Mouse (Mus musculus): ENCODE measurements around the gene Nap1l2. TPM values are rescaled to one million over a fixed set of nuclear protein-coding genes. Genes with fewer than 3 reads are reported as not detected.
"Not testable (repeated sequence)": the region's sequence is repeated elsewhere in the genome, so short reads cannot be mapped to it uniquely, and the experiment has no call there.

The Nap1l2 gene
- not detected in 2 replicates for polyA plus RNA-seq (2015; fragmentation: Nextera tagmentation; extraction: Ambion mirVana)

- 19% methylated on average over 13 of the region's 13 CpGs for WGBS (ENCODE audit: insufficient replicate concordance)
- no peak for ATAC-seq (ENCODE audit: insufficient read depth)
- no peak within 1 kb of the TSS for H3K27ac ChIP-seq (replicated peaks)
- H3K4me2 ChIP-seq: peak within 1 kb of the TSS; percentile 30
- peaks cover 34% of the 10 kb centered on the region for H3K27me3 ChIP-seq
- no peak within 1 kb of the TSS for H3K9ac ChIP-seq
- H3K4me3 ChIP-seq (replicated peaks): no peak within 1 kb of the TSS
- H3K9me3 ChIP-seq (replicated peaks): no peaks in the 10 kb centered on the region
- no peaks in the 10 kb centered on the region for H3K4me1 ChIP-seq (replicated peaks)
- no peaks in the 10 kb centered on the region for H3K36me3 ChIP-seq (replicated peaks)
Measured at GRCm38 (mm10) chrX:103186431-103186786, at the start of gene Nap1l2. Nap1l2 (minus strand) TSS chrX:103186640.

- 57% methylated on average over 4 of the region's 4 CpGs for WGBS (ENCODE audit: insufficient replicate concordance)
- Histone ChIP-seq H3K27me3 (peaks cover 11% of the 10 kb centered on the region; the same call in 1 of the 2 replicates), H3K9me3 (replicated peaks) (no peaks in the 10 kb centered on the region), H3K4me1 (replicated peaks) (no peaks in the 10 kb centered on the region), H3K36me3 (replicated peaks) (no peaks in the 10 kb centered on the region), H3K27ac (replicated peaks) (no peak overlapping the region), H3K4me2 (no peak overlapping the region), H3K9ac (no peak overlapping the region), H3K4me3 (replicated peaks) (no peak overlapping the region)
- ATAC-seq (ENCODE audit: insufficient read depth): no peak
Measured at GRCm38 (mm10) chrX:103215251-103215650, 28.8 kb upstream of the Nap1l2 start.

GRCm38 (mm10) chrX:103186829-103187228 lies 389 bp upstream of the Nap1l2 start:
- Histone ChIP-seq H3K36me3 (replicated peaks) (no peaks in the 10 kb centered on the region), H3K4me1 (replicated peaks) (no peaks in the 10 kb centered on the region), H3K27ac (replicated peaks) (no peak overlapping the region), H3K4me2 (no peak overlapping the region), H3K9me3 (replicated peaks) (no peaks in the 10 kb centered on the region), H3K27me3 (peaks cover 34% of the 10 kb centered on the region), H3K4me3 (replicated peaks) (no peak overlapping the region), H3K9ac (no peak overlapping the region)
- ATAC-seq (ENCODE audit: insufficient read depth): no peak
- 22% methylated on average over 1 of the region's 1 CpGs for WGBS (ENCODE audit: insufficient replicate concordance)

GRCm38 (mm10) chrX:103185781-103186430 lies 534 bp downstream of the Nap1l2 start:
- H3K9ac ChIP-seq: no peak overlapping the region
- no peaks in the 10 kb centered on the region for H3K4me1 ChIP-seq (replicated peaks)
- peak overlapping the region; percentile 30 for H3K4me2 ChIP-seq
- no peak overlapping the region for H3K4me3 ChIP-seq (replicated peaks)
- H3K27ac ChIP-seq (replicated peaks): no peak overlapping the region
- H3K9me3 ChIP-seq (replicated peaks): no peaks in the 10 kb centered on the region
- H3K27me3 ChIP-seq: peaks cover 34% of the 10 kb centered on the region
- no peak for ATAC-seq (ENCODE audit: insufficient read depth)
- no peaks in the 10 kb centered on the region for H3K36me3 ChIP-seq (replicated peaks)
- 13% methylated on average over 20 of the region's 20 CpGs for WGBS (ENCODE audit: insufficient replicate concordance)

- no peak overlapping the region for H3K4me3 ChIP-seq (replicated peaks)
- no peak overlapping the region for H3K4me2 ChIP-seq
- H3K4me1 ChIP-seq (replicated peaks): no peaks in the 10 kb centered on the region
- no peaks in the 10 kb centered on the region for H3K36me3 ChIP-seq (replicated peaks)
- H3K9me3 ChIP-seq (replicated peaks): no peaks in the 10 kb centered on the region
- no peak overlapping the region for H3K9ac ChIP-seq
- peaks cover 34% of the 10 kb centered on the region for H3K27me3 ChIP-seq
- H3K27ac ChIP-seq (replicated peaks): no peak overlapping the region
- ATAC-seq (ENCODE audit: insufficient read depth): no peak
Measured at GRCm38 (mm10) chrX:103183536-103183935, 2.9 kb downstream of the Nap1l2 start.

GRCm38 (mm10) chrX:103179771-103180558 lies 6.5 kb downstream of the Nap1l2 start:
- Histone ChIP-seq H3K27me3 (peaks cover 11% of the 10 kb centered on the region), H3K9ac (no peak overlapping the region), H3K4me2 (no peak overlapping the region), H3K9me3 (replicated peaks) (no peaks in the 10 kb centered on the region), H3K36me3 (replicated peaks) (no peaks in the 10 kb centered on the region), H3K27ac (replicated peaks) (no peak overlapping the region), H3K4me1 (replicated peaks) (no peaks in the 10 kb centered on the region), H3K4me3 (replicated peaks) (no peak overlapping the region)
- 37% methylated on average over 4 of the region's 4 CpGs for WGBS (ENCODE audit: insufficient replicate concordance)
- ATAC-seq (ENCODE audit: insufficient read depth): no peak

- H3K27me3 ChIP-seq: peaks cover 17% of the 10 kb centered on the region
- H3K4me2 ChIP-seq; H3K9me3 ChIP-seq (replicated peaks); H3K36me3 ChIP-seq (replicated peaks); H3K27ac ChIP-seq (replicated peaks); H3K4me1 ChIP-seq (replicated peaks); H3K9ac ChIP-seq; H3K4me3 ChIP-seq (replicated peaks): not testable (repeated sequence)
- ATAC-seq (ENCODE audit: insufficient read depth): peak; percentile 97
- 17% methylated on average over 37 of the region's 83 CpGs for WGBS (ENCODE audit: insufficient replicate concordance)
Measured at GRCm38 (mm10) chrX:103164948-103165605, 21.4 kb downstream of the Nap1l2 start.

- H3K4me2 ChIP-seq: no peak overlapping the region
- no peak overlapping the region for H3K9ac ChIP-seq
- no peaks in the 10 kb centered on the region for H3K36me3 ChIP-seq (replicated peaks)
- peaks cover 13% of the 10 kb centered on the region for H3K27me3 ChIP-seq
- no peak for ATAC-seq (ENCODE audit: insufficient read depth)
- H3K4me1 ChIP-seq (replicated peaks): no peaks in the 10 kb centered on the region
- H3K27ac ChIP-seq (replicated peaks): no peak overlapping the region
- no peaks in the 10 kb centered on the region for H3K9me3 ChIP-seq (replicated peaks)
- 28% methylated on average over 1 of the region's 1 CpGs for WGBS (ENCODE audit: insufficient replicate concordance)
- H3K4me3 ChIP-seq (replicated peaks): no peak overlapping the region
Measured at GRCm38 (mm10) chrX:103156134-103156533, 30.3 kb downstream of the Nap1l2 start.

- Histone ChIP-seq H3K27me3 (no peaks in the 10 kb centered on the region), H3K4me2 (no peak overlapping the region), H3K27ac (replicated peaks) (no peak overlapping the region), H3K4me3 (replicated peaks) (no peak overlapping the region), H3K9ac (no peak overlapping the region), H3K9me3 (replicated peaks) (no peaks in the 10 kb centered on the region), H3K36me3 (replicated peaks) (no peaks in the 10 kb centered on the region), H3K4me1 (replicated peaks) (no peaks in the 10 kb centered on the region)
- WGBS (ENCODE audit: insufficient replicate concordance): 71% methylated on average over 3 of the region's 3 CpGs
- no peak for ATAC-seq (ENCODE audit: insufficient read depth)
Measured at GRCm38 (mm10) chrX:103138549-103138948, 47.9 kb downstream of the Nap1l2 start.
